Mouse (Mus musculus): ENCODE data around the gene C1ql4.

GRCm38 (mm10) chr15:99105238-99105637 lies 17.6 kb upstream of the C1ql4 start:
- TF ChIP-seq POLR2A (IDR thresholded peaks at IDR 0.05; ENCODE audit: control insufficient read depth, extremely low read depth, insufficient read depth, low read length, poor library complexity) (no peak), CTCF (IDR thresholded peaks at IDR 0.05; ENCODE audit: borderline replicate concordance, control insufficient read depth, extremely low read depth, insufficient read depth, low read length, poor library complexity) (no peak)

Measured in thymus, adult 2 months (tissue).